Mouse (Mus musculus) gastrocnemius, postnatal 4 days (tissue): ENCODE results near the gene 1700007K13Rik. TPM values are rescaled to one million over a fixed set of nuclear protein-coding genes. Genes with fewer than 3 reads are reported as not detected.
A peak's percentile ranks its signal among the peaks of the same experiment; 100 is the strongest.

Experiments used
- DNase-seq, 2 experiments: peaks; one replicate each; pipeline ENCODE4 v3.0.0; 2021 to 2022; ENCODE audit warnings: low spot score in 2 of 2, mixed read lengths in 2 of 2
- total RNA-seq, 2 experiments: library from RNA; stranded (reverse); gene quantifications; 2 replicates each; pipeline ENCODE4 v1.2.3; 2021

Gene 1700007K13Rik
- total RNA-seq, 2 experiments from 2014 or later: 0.44 TPM; not detected in 1

DNA sequence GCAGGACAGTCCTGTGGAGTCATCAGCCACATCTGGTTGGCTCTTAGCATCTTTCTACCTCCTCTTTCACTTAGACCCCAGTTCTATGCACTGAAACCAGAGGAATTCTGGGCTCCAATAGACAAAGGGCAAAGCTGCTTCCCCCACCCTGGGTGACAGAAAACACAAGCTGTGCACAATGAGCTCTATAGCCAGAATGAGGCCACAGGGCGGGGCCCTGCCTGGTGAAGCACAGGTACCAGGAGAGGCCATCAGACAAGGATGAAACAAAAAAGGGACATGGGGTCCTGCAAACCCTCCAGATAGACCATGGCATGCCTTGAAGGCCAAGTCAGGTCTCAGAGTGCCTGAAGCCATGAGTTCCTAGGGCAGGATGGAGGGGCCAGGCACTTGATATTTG lies 49.6 kb downstream of the 1700007K13Rik start:
- no peak for DNase-seq

DNA sequence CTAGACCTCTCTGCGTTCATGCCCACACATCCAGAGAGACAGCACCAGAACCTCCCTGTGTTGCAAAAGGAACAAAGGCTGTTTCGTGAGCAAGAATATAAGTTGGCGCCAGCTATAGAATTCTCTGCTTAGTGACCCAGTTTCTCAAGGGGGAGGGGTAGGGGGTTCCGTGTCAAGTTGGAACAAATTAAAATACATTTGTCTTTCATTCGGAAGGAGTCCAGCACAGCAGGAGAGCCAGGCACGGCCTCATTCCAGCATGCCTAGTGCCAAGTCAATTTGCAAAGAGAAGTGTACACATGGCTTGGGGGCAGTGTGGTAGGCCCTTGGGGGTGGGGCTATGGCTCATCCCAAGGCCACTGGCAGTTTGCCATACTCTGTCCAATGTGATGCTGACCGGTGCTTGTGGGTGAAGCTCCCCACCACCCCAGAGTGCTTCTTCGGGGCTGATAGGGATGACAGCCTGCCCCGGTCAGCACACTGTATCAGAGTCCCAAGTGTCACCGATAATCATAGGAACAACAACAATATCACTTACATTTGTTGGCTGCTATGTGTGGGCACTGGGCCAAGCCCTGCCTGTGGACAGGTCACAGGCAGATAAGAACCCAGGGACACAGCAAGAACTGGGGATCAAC lies 50.6 kb downstream of the 1700007K13Rik start:
- DNase-seq: peak in 1 of 2 experiments; percentile 33

DNA sequence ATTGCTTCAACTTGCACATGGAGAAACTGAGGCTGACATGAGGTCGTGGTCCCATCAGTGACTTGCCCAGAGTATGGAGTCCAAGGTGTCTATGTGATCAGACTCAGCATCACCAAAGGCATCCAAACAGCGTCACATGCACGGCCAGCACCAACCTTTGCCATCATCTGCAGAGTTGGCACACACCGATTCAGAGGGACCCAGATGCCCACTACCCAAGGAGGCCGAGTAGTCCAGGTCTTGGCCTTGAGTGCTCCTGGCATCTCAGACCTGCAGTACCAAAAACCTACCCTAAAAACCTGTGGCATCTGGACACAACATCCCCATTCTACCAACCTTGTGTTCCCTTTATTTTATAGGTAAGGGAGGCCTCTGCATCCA lies 51.4 kb downstream of the 1700007K13Rik start:
- DNase-seq: no peak

DNA sequence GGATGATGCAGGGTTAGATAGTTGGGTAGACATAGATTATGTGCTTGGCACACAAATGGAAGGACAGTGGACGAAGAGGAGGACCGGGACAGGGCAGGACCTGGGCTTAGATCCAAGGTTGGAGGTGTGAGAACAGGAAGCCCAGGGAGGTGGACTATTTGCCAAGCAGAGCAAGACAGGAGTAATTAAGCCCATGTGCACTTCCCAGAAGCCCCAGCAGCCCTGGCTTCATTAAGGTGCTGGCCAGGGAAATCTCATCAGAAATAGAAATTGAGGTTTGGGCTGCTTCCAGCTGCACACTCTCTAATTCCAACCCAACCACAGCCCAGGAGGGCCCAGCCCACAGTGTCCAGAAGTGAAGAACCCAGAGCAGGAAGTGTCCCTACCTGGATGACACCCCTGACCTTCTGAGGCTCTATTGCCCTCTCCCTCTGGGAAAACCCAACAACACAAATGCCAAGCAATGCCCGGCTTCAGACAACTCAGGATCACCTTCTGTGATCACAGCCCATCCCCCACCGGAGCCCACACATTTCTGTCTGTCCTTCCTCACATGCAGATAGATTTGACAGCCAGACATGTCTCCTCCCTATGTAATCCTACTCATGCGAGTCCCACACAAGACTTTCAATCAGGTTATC lies 51.9 kb downstream of the 1700007K13Rik start:
- DNase-seq: no peak

DNA sequence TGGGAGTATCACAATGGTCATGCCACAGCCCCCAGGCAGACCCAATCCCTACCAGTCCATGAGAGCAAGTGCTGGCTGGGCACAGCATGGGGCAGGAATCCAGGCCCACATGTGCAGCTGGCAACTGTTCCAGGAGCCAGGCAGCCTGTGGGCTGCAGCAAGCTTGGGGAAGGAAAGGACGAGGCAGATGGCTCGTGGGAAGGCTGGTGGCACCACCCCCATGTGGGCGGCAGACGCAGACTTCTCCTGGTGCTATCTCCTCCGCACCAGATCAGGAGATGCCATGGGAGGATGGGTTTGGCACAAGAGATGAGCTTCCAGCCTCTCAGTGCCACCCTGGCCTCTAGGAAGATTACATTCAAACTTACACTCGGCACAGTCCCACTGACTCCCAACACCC lies 53.2 kb downstream of the 1700007K13Rik start:
- peak in 1 of 2 experiments; percentile 40 for DNase-seq

Other genes with a start within 250 kb of the 1700007K13Rik start
- 1 to 10 TPM; 5.7 to 7.9 TPM for gene Ppp1r26, start 19.5 kb downstream of the 1700007K13Rik start, total RNA-seq
- 10 to 100 TPM; 35.6 to 39.2 TPM for gene Mrps2, start 1.7 kb upstream of the 1700007K13Rik start, total RNA-seq
- 1 to 10 TPM; 3.0 to 5.1 TPM for gene Gbgt1, start 30.6 kb upstream of the 1700007K13Rik start, total RNA-seq
- gene Gm10134, start 39.8 kb upstream of the 1700007K13Rik start, total RNA-seq: 1 to 10 TPM; 1.7 to 2.7 TPM
- 10 to 100 TPM; 68.2 to 79.3 TPM for gene Ralgds, start 46.8 kb upstream of the 1700007K13Rik start, total RNA-seq
- gene Cel, start 97.1 kb upstream of the 1700007K13Rik start, total RNA-seq: not detected
- gene Gtf3c5, start 117.4 kb upstream of the 1700007K13Rik start, total RNA-seq: 10 to 100 TPM; 14.8 TPM
- gene Gfi1b, start 155.7 kb upstream of the 1700007K13Rik start, total RNA-seq: under 1 TPM in 1 of 2 experiments, not detected in 1; 0.60 TPM
- 10 to 100 TPM; 21.9 to 22.3 TPM for gene Tsc1, start 174.9 kb upstream of the 1700007K13Rik start, total RNA-seq
- gene Spaca9, start 233.4 kb upstream of the 1700007K13Rik start, total RNA-seq: under 1 TPM in 1 of 2 experiments, not detected in 1; 0.88 TPM
- gene Ak8, start 233.8 kb upstream of the 1700007K13Rik start, total RNA-seq: under 1 TPM in 1 of 2 experiments, not detected in 1; 0.23 TPM